Mouse (Mus musculus) CH12.LX (cell line): Measurements from ENCODE around the gene Zbtb39. TPM values are rescaled to one million over a fixed set of nuclear protein-coding genes. Genes with fewer than 3 reads are reported as not detected.
A peak's percentile ranks its signal among the peaks of the same experiment; 100 is the strongest.
"Not testable (repeated sequence)": the region's sequence is repeated elsewhere in the genome, so short reads cannot be mapped to it uniquely, and the experiment has no call there.

Experiments
- DNase-seq: peaks from one replicate; pipeline ENCODE4 v3.0.0-alpha.2; 2013; ENCODE audit errors: extremely low read depth
- H3K27ac ChIP-seq: 2 replicates; pipeline ENCODE4 v1.5.1; 2012; ENCODE audit warnings: low read depth, mild to moderate bottlenecking, control low read depth, moderate library complexity; ENCODE audit not compliant: insufficient read depth
- H3K27me3 ChIP-seq: replicated peaks from 2 replicates; pipeline ENCODE3; 2012; ENCODE audit warnings: inconsistent platforms
- H3K36me3 ChIP-seq, 2 experiments: replicated peaks in 1 of 2; 2 replicates each; pipeline versions ENCODE3 to v1.6.1; 2012; ENCODE audit warnings: inconsistent platforms in 1 of 2, low read length in 1 of 2, mild to moderate bottlenecking in 1 of 2, mixed read lengths in 1 of 2, moderate library complexity in 1 of 2; ENCODE audit not compliant: control insufficient read depth in 1 of 2, insufficient read depth in 1 of 2
- H3K4me1 ChIP-seq, 2 experiments: 2 replicates each; pipeline ENCODE4 v1.6.1; 2012; ENCODE audit warnings: inconsistent platforms in 1 of 2, moderate library complexity in 1 of 2; ENCODE audit not compliant: insufficient read depth in 2 of 2, control insufficient read depth in 1 of 2
- H3K4me2 ChIP-seq: 2 replicates; pipeline ENCODE4 v1.6.1; 2012; ENCODE audit warnings: low read depth, mild to moderate bottlenecking, control low read depth; ENCODE audit not compliant: poor library complexity, insufficient read depth, severe bottlenecking
- H3K4me3 ChIP-seq, 3 experiments: fragments of 150-350 bp in 1 of 3; sonication (generic) in 1 of 3; replicated peaks in 1 of 3; 2 replicates each; pipeline versions ENCODE3 to v1.5.1; 2011 to 2012; ENCODE audit warnings: low read depth in 2 of 3, low read length in 2 of 3, mild to moderate bottlenecking in 2 of 3, moderate library complexity in 2 of 3, control low read depth in 1 of 3, improper control_type of control experiment in 1 of 3, inconsistent platforms in 1 of 3, mixed read lengths in 1 of 3; ENCODE audit not compliant: poor library complexity in 1 of 3
- H3K79me2 ChIP-seq: replicated peaks from 2 replicates; pipeline ENCODE4 v1.6.1; 2012; ENCODE audit warnings: mild to moderate bottlenecking, moderate library complexity; ENCODE audit not compliant: control insufficient read depth, poor library complexity, insufficient read depth, severe bottlenecking; ENCODE audit errors: extremely low read depth
- H3K9ac ChIP-seq: 2 replicates; pipeline ENCODE4 v1.6.1; 2012; ENCODE audit warnings: low read depth, mild to moderate bottlenecking, control low read depth, moderate library complexity; ENCODE audit not compliant: insufficient read depth
- H3K9me3 ChIP-seq: replicated peaks from 2 replicates; pipeline ENCODE3; 2012; ENCODE audit warnings: low read length, inconsistent platforms, mixed read lengths
- CTCF ChIP-seq, 2 experiments: IDR thresholded peaks in 1 of 2; conservative IDR thresholded peaks in 1 of 2; 2 replicates each; pipeline ENCODE4 v1.5.1; 2011 to 2012; ENCODE audit warnings: low read depth in 2 of 2, low read length in 2 of 2, improper control_type of control experiment in 1 of 2, inconsistent platforms in 1 of 2, mild to moderate bottlenecking in 1 of 2, moderate library complexity in 1 of 2
- dilution Hi-C: fragments of 300-500 bp; cut with MboI; formaldehyde crosslinking; loops from 2 replicates; pipeline ENCODE4 v1.14.3; 2020; ENCODE audit warnings: low sequenced_read_pairs; ENCODE audit not compliant: extremely low pct_unique_long_range_greater_than_20kb, extremely low pct_ligation_motif_present
- in situ Hi-C: fragments of 300-500 bp; cut with MboI; formaldehyde crosslinking; loops from 3 replicates; pipeline ENCODE4 v1.14.3; 2019; ENCODE audit warnings: low sequenced_read_pairs, low pct_ligation_motif_present, low pct_unique_long_range_greater_than_20kb, mixed read lengths
- polyA plus RNA-seq: library from polyadenylated mRNA; unstranded; fragments of >175 nt; gene quantifications from 2 replicates; pipeline ENCODE4 v1.2.1, GENCODE M21; 2012; ENCODE audit warnings: low read depth; ENCODE audit not compliant: insufficient read length
- total RNA-seq, 2 experiments: library from RNA; depleted of rRNA; stranded (reverse); fragments of 300-350 nt in 1 of 2; fragments of >200 nt in 1 of 2; gene quantifications; 2 replicates each; pipeline ENCODE4 v1.2.3; 2012 to 2014

Gene Zbtb39
- total and polyA plus RNA-seq, 3 experiments = 1.1 to 5.0 (median 4.2) TPM

GRCm38 (mm10) chr10:127785411-127785810, 46.1 kb downstream of the Zbtb39 start:
- peak in 1 of 2 experiments; percentile 16; a peak in 1 of 4 replicates for TF ChIP-seq CTCF (conservative IDR thresholded peaks at IDR 0.05 in 1 of 2, IDR thresholded peaks at IDR 0.05 in 1 of 2; ENCODE audit: low read depth in 2 of 2, low read length in 2 of 2)

More at GRCm38 (mm10) chr10:127785411-127785810, 46.1 kb downstream of the Zbtb39 start:
- H3K4me3 ChIP-seq, in situ Hi-C loops, H3K27ac ChIP-seq, H3K36me3 ChIP-seq, H3K9me3 ChIP-seq, H3K4me2 ChIP-seq, dilution Hi-C loops, DNase-seq, H3K4me1 ChIP-seq, H3K9ac ChIP-seq, H3K79me2 ChIP-seq: not testable (repeated sequence)
- peaks cover 14% of the 10 kb centered on the region for H3K27me3 ChIP-seq

Other genes with a start within 250 kb of the Zbtb39 start
- gene Stac3, start 237.9 kb upstream of the Zbtb39 start, total RNA-seq (2012; rRNA removed) = 0.08 and 0.42 TPM in 2 replicates
- gene Stac3, start 237.9 kb upstream of the Zbtb39 start, total RNA-seq (2014; rRNA removed) = 0.50 TPM in 1 of 2 replicates, not detected in the other
- gene Stac3, start 237.9 kb upstream of the Zbtb39 start, polyA plus RNA-seq = 0.79 and 0.93 TPM in 2 replicates
- 0.47 and 0.80 TPM in 2 replicates for gene Ndufa4l2, start 224.6 kb upstream of the Zbtb39 start, total RNA-seq (2012; rRNA removed)
- gene Ndufa4l2, start 224.6 kb upstream of the Zbtb39 start, total RNA-seq (2014; rRNA removed) = not detected in 2 replicates
- not detected in 2 replicates for gene Ndufa4l2, start 224.6 kb upstream of the Zbtb39 start, polyA plus RNA-seq
- 252 and 317 TPM in 2 replicates for gene Shmt2, start 217.1 kb upstream of the Zbtb39 start, total RNA-seq (2012; rRNA removed)
- 267 and 273 TPM in 2 replicates for gene Shmt2, start 217.1 kb upstream of the Zbtb39 start, total RNA-seq (2014; rRNA removed)
- 315 and 353 TPM in 2 replicates for gene Shmt2, start 217.1 kb upstream of the Zbtb39 start, polyA plus RNA-seq
- 0.13 TPM in 1 of 2 replicates, not detected in the other for gene Nxph4, start 205.0 kb upstream of the Zbtb39 start, total RNA-seq (2012; rRNA removed)
- gene Nxph4, start 205.0 kb upstream of the Zbtb39 start, total RNA-seq (2014; rRNA removed) = not detected in 2 replicates
- gene Nxph4, start 205.0 kb upstream of the Zbtb39 start, polyA plus RNA-seq = 0.14 and 0.15 TPM in 2 replicates
- 16.5 and 51.2 TPM in 2 replicates for gene Lrp1, start 118.4 kb upstream of the Zbtb39 start, total RNA-seq (2012; rRNA removed)
- 3.1 and 3.3 TPM in 2 replicates for gene Lrp1, start 118.4 kb upstream of the Zbtb39 start, total RNA-seq (2014; rRNA removed)
- gene Lrp1, start 118.4 kb upstream of the Zbtb39 start, polyA plus RNA-seq = 11.0 and 11.8 TPM in 2 replicates
- gene Stat6, start 96.6 kb upstream of the Zbtb39 start, total RNA-seq (2012; rRNA removed) = 58.7 and 76.6 TPM in 2 replicates
- 64.0 and 71.5 TPM in 2 replicates for gene Stat6, start 96.6 kb upstream of the Zbtb39 start, total RNA-seq (2014; rRNA removed)
- 62.9 and 72.1 TPM in 2 replicates for gene Stat6, start 96.6 kb upstream of the Zbtb39 start, polyA plus RNA-seq
- 12.5 and 13.2 TPM in 2 replicates for gene Nemp1, start 72.6 kb upstream of the Zbtb39 start, total RNA-seq (2012; rRNA removed)
- 17.4 and 18.3 TPM in 2 replicates for gene Nemp1, start 72.6 kb upstream of the Zbtb39 start, total RNA-seq (2014; rRNA removed)
- 7.5 and 8.3 TPM in 2 replicates for gene Nemp1, start 72.6 kb upstream of the Zbtb39 start, polyA plus RNA-seq
- gene Nab2, start 71.0 kb upstream of the Zbtb39 start, total RNA-seq (2012; rRNA removed) = 10.0 and 13.9 TPM in 2 replicates
- 5.9 and 8.1 TPM in 2 replicates for gene Nab2, start 71.0 kb upstream of the Zbtb39 start, total RNA-seq (2014; rRNA removed)
- gene Nab2, start 71.0 kb upstream of the Zbtb39 start, polyA plus RNA-seq = 9.2 and 10.8 TPM in 2 replicates
- 1.8 and 2.3 TPM in 2 replicates for gene Myo1a, start 34.4 kb upstream of the Zbtb39 start, total RNA-seq (2012; rRNA removed)
- gene Myo1a, start 34.4 kb upstream of the Zbtb39 start, total RNA-seq (2014; rRNA removed) = 0.08 and 0.24 TPM in 2 replicates
- gene Myo1a, start 34.4 kb upstream of the Zbtb39 start, polyA plus RNA-seq = 0.36 and 0.45 TPM in 2 replicates
- gene Tac2, start 15.1 kb upstream of the Zbtb39 start, total RNA-seq (2012; rRNA removed) = not detected in 2 replicates
- not detected in 2 replicates for gene Tac2, start 15.1 kb upstream of the Zbtb39 start, total RNA-seq (2014; rRNA removed)
- gene Tac2, start 15.1 kb upstream of the Zbtb39 start, polyA plus RNA-seq = not detected in 2 replicates
- gene Gpr182, start 12.2 kb downstream of the Zbtb39 start, total RNA-seq (2012; rRNA removed) = 0.04 TPM in 1 of 2 replicates, not detected in the other
- not detected in 2 replicates for gene Gpr182, start 12.2 kb downstream of the Zbtb39 start, total RNA-seq (2014; rRNA removed)
- gene Gpr182, start 12.2 kb downstream of the Zbtb39 start, polyA plus RNA-seq = 0.05 and 0.13 TPM in 2 replicates
- not detected in 2 replicates for gene Rdh1, start 20.2 kb downstream of the Zbtb39 start, total RNA-seq (2012; rRNA removed)
- 0.05 TPM in 1 of 2 replicates, not detected in the other for gene Rdh1, start 20.2 kb downstream of the Zbtb39 start, total RNA-seq (2014; rRNA removed)
- not detected in 2 replicates for gene Rdh1, start 20.2 kb downstream of the Zbtb39 start, polyA plus RNA-seq
- gene Rdh16f1, start 20.2 kb downstream of the Zbtb39 start, total RNA-seq (2012; rRNA removed) = not detected in 2 replicates
- not detected in 2 replicates for gene Rdh16f1, start 20.2 kb downstream of the Zbtb39 start, total RNA-seq (2014; rRNA removed)
- not detected in 2 replicates for gene Rdh16f1, start 20.2 kb downstream of the Zbtb39 start, polyA plus RNA-seq
- not detected in 2 replicates for gene Rdh9, start 36.8 kb downstream of the Zbtb39 start, total RNA-seq (2012; rRNA removed)
- gene Rdh9, start 36.8 kb downstream of the Zbtb39 start, total RNA-seq (2014; rRNA removed) = not detected in 2 replicates
- 0.09 TPM in 1 of 2 replicates, not detected in the other for gene Rdh9, start 36.8 kb downstream of the Zbtb39 start, polyA plus RNA-seq
- not detected in 2 replicates for gene Rdh16, start 61.6 kb downstream of the Zbtb39 start, total RNA-seq (2012; rRNA removed)
- gene Rdh16, start 61.6 kb downstream of the Zbtb39 start, total RNA-seq (2014; rRNA removed) = not detected in 2 replicates
- not detected in 2 replicates for gene Rdh16, start 61.6 kb downstream of the Zbtb39 start, polyA plus RNA-seq
- not detected in 2 replicates for gene Rdh19, start 110.4 kb downstream of the Zbtb39 start, total RNA-seq (2012; rRNA removed)
- gene Rdh19, start 110.4 kb downstream of the Zbtb39 start, total RNA-seq (2014; rRNA removed) = not detected in 2 replicates
- not detected in 2 replicates for gene Rdh19, start 110.4 kb downstream of the Zbtb39 start, polyA plus RNA-seq
- gene Rdh16f2, start 126.9 kb downstream of the Zbtb39 start, total RNA-seq (2012; rRNA removed) = not detected in 2 replicates
- not detected in 2 replicates for gene Rdh16f2, start 126.9 kb downstream of the Zbtb39 start, total RNA-seq (2014; rRNA removed)
- gene Rdh16f2, start 126.9 kb downstream of the Zbtb39 start, polyA plus RNA-seq = not detected in 2 replicates
- not detected in 2 replicates for gene Rdh7, start 149.3 kb downstream of the Zbtb39 start, total RNA-seq (2012; rRNA removed)
- gene Rdh7, start 149.3 kb downstream of the Zbtb39 start, total RNA-seq (2014; rRNA removed) = not detected in 2 replicates
- gene Rdh7, start 149.3 kb downstream of the Zbtb39 start, polyA plus RNA-seq = not detected in 2 replicates
- not detected in 2 replicates for gene Sdr9c7, start 159.0 kb downstream of the Zbtb39 start, total RNA-seq (2012; rRNA removed)
- not detected in 2 replicates for gene Sdr9c7, start 159.0 kb downstream of the Zbtb39 start, total RNA-seq (2014; rRNA removed)
- gene Sdr9c7, start 159.0 kb downstream of the Zbtb39 start, polyA plus RNA-seq = not detected in 2 replicates